Mouse (Mus musculus): Measurements from ENCODE around the gene Ubap2l. TPM values are rescaled to one million over a fixed set of nuclear protein-coding genes. Genes with fewer than 3 reads are reported as not detected.

Ubap2l gene
- total and polyA plus RNA-seq, 3 experiments: 104 to 116 (median 104) TPM

DNA sequence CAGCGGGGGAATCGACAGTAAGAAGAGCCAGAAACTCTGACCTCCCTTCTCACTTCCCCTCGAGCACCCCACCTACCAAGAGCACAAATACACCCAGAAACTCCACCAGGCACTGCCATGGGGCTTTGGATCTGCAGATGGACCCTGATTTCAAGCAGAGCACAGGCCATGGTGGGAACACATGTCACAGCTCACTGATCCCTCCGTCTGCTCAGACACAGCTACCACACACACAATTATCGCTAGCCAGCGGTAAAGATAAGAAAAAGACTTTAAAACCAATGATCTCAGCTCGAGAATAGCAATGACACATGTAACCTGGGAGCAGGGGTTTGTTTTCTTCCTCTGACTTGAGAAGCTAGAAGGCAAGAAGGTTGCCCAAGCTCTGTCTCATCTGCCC is 83.9 kb downstream of the Ubap2l start:
- no peak overlapping the region for H3K27ac ChIP-seq
- no peaks in the 10 kb centered on the region for H3K27me3 ChIP-seq (ENCODE audit: control insufficient read depth, insufficient read depth, low read length)
- 36% methylated on average over 7 of the region's 7 CpGs for WGBS
- no peaks in the 10 kb centered on the region for H3K36me3 ChIP-seq (ENCODE audit: control insufficient read depth, insufficient read depth, low read length)
- intact Hi-C loops (cut with DNase I): no loop called here
- peaks cover 1% of the 10 kb centered on the region for H3K4me1 ChIP-seq (ENCODE audit: control insufficient read depth, insufficient read depth, low read length)
- H3K79me2 ChIP-seq (replicated peaks; ENCODE audit: control insufficient read depth, insufficient read depth, low read length): no peaks in the 10 kb centered on the region
- no peak overlapping the region for H3K9ac ChIP-seq (ENCODE audit: low read depth, low read length)
- DNase-seq: no peak
- TF ChIP-seq CTCF (IDR thresholded peaks at IDR 0.05) (no peak), POLR2A (IDR thresholded peaks at IDR 0.05; ENCODE audit: insufficient read depth, low read depth, low read length) (no peak), EP300 (IDR thresholded peaks at IDR 0.05; ENCODE audit: insufficient read depth, low read depth, low read length) (no peak)
- no peak overlapping the region for H3K4me3 ChIP-seq

DNA sequence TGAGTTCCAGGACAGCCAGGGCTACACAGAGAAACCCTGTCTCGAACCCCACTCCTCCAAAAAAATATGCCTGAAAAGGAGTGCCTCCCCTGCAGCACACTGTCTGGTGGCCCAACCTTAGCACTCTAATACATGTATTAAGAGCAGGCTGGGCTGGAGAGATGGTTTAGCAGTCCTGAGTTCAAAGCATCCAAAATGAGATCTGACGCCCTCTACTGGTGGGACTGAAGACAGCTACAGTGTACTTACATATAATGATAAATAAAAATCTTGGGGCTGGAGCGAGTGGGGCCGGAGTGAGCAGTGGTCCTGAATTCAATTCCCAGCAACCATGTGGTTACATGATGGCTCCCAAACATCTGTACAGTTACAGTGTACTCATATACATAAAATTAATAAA is 85.5 kb downstream of the Ubap2l start:
- intact Hi-C loops (cut with DNase I): no loop called here
- WGBS: 70% methylated on average over 4 of the region's 4 CpGs

DNA sequence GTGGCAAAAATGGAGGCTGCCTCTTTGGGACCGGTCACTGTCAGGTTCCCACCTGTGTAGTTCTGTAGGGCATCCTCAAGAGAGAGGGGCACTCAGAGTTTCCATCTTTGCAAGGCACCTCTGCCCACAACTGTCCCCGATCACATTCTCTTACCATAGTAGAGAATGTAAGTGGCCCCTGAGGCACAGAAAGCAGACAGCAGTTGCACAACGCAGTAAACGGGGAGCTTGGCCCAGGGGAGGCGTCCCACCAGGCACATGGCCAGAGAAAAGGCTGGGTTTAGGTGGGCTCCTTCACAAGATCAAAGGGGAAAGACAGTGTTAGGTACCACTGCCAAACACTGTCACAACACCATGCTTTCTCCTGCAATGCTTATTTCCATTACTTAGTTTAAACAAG is 86.5 kb downstream of the Ubap2l start:
- Histone ChIP-seq H3K36me3 (ENCODE audit: control insufficient read depth, insufficient read depth, low read length) (no peaks in the 10 kb centered on the region), H3K27ac (no peak overlapping the region), H3K4me3 (no peak overlapping the region), H3K27me3 (ENCODE audit: control insufficient read depth, insufficient read depth, low read length) (no peaks in the 10 kb centered on the region), H3K4me1 (ENCODE audit: control insufficient read depth, insufficient read depth, low read length) (peaks cover 11% of the 10 kb centered on the region), H3K79me2 (replicated peaks; ENCODE audit: control insufficient read depth, insufficient read depth, low read length) (no peaks in the 10 kb centered on the region), H3K9ac (ENCODE audit: low read depth, low read length) (no peak overlapping the region)
- 89% methylated on average over 5 of the region's 5 CpGs for WGBS
- intact Hi-C loops (cut with DNase I): no loop called here
- DNase-seq: no peak
- TF ChIP-seq POLR2A (IDR thresholded peaks at IDR 0.05; ENCODE audit: insufficient read depth, low read depth, low read length) (no peak), CTCF (IDR thresholded peaks at IDR 0.05) (no peak), EP300 (IDR thresholded peaks at IDR 0.05; ENCODE audit: insufficient read depth, low read depth, low read length) (no peak)

More for the DNA sequence above, 85.5 kb downstream of the Ubap2l start:
- Histone ChIP-seq H3K27me3 (ENCODE audit: control insufficient read depth, insufficient read depth, low read length) (no peaks in the 10 kb centered on the region), H3K27ac (no peak overlapping the region), H3K36me3 (ENCODE audit: control insufficient read depth, insufficient read depth, low read length) (no peaks in the 10 kb centered on the region), H3K79me2 (replicated peaks; ENCODE audit: control insufficient read depth, insufficient read depth, low read length) (no peaks in the 10 kb centered on the region), H3K4me1 (ENCODE audit: control insufficient read depth, insufficient read depth, low read length) (peaks cover 3% of the 10 kb centered on the region), H3K4me3 (no peak overlapping the region), H3K9ac (ENCODE audit: low read depth, low read length) (no peak overlapping the region)
- no peak for TF ChIP-seq POLR2A (IDR thresholded peaks at IDR 0.05; ENCODE audit: insufficient read depth, low read depth, low read length)
- peak; percentile 64 for TF ChIP-seq CTCF (IDR thresholded peaks at IDR 0.05)
- no peak for TF ChIP-seq EP300 (IDR thresholded peaks at IDR 0.05; ENCODE audit: insufficient read depth, low read depth, low read length)
- DNase-seq: no peak

DNA sequence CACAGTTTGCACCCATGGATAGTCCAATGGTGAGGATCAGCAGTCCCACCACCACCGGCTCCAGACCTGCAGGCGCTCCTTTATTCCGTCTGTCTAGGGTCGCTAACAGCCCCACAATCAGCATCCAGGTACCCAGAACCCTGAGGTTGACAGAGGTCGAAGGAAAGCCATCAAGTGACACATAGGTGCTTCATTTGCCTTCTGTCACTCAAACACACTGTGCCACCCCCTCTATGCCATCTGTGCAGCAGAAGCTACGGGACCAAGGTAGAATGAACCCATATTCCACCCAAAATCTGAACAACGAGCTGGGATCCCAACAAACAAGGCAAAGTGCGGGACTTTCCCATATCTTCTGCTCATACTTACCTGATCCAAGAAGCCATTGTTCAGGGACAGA is 86.9 kb downstream of the Ubap2l start:
- Histone ChIP-seq H3K79me2 (replicated peaks; ENCODE audit: control insufficient read depth, insufficient read depth, low read length) (no peaks in the 10 kb centered on the region), H3K4me3 (no peak overlapping the region), H3K27me3 (ENCODE audit: control insufficient read depth, insufficient read depth, low read length) (no peaks in the 10 kb centered on the region), H3K36me3 (ENCODE audit: control insufficient read depth, insufficient read depth, low read length) (no peaks in the 10 kb centered on the region), H3K9ac (ENCODE audit: low read depth, low read length) (no peak overlapping the region), H3K27ac (no peak overlapping the region), H3K4me1 (ENCODE audit: control insufficient read depth, insufficient read depth, low read length) (peaks cover 12% of the 10 kb centered on the region)
- intact Hi-C loops (cut with DNase I): no loop called here
- TF ChIP-seq CTCF (IDR thresholded peaks at IDR 0.05): no peak
- TF ChIP-seq EP300 (IDR thresholded peaks at IDR 0.05; ENCODE audit: insufficient read depth, low read depth, low read length): no peak
- TF ChIP-seq POLR2A (IDR thresholded peaks at IDR 0.05; ENCODE audit: insufficient read depth, low read depth, low read length): no peak
- no peak for DNase-seq
- WGBS: 91% methylated on average over 8 of the region's 8 CpGs

DNA sequence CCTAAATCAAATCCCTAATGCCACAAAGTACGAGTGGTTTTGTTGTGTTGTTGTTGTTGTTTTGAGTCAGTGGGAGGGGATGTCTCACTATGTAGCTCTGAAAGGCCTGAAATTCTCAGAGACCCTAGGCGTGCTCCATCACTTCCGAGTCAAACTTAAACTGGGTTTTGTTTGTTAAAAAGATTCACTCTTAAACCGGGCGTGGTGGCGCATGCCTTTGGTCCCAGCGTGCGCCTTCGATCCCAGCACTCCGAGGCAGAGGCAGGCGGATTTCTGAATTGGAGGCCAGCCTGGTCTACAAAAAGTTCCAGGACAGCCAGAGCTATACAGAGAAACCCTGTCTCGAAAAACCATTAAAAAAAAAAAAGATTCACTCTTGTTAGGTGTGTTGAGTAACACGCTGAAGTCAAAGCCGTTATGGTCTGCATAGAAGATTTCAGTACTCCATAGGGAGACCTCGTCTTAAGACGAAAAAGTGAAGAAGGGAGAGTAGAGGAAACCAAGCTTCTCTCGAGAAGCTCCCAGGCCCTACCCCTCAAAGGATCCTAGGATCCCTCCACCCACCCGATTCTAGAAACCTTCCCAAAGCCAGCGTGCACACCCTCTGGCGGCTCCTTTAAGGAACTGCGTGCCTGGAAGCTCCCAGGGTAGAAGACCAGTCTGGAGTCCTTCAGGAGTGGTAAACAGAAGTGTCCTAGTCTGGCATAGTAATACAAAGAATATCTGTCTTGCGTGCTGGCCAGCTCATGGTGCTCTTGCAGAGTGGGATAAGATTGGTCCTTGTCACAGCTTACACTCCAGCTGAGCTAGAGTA is 88.3 kb downstream of the Ubap2l start:
- no peaks in the 10 kb centered on the region for H3K27me3 ChIP-seq (ENCODE audit: control insufficient read depth, insufficient read depth, low read length)
- peaks cover 17% of the 10 kb centered on the region for H3K4me1 ChIP-seq (ENCODE audit: control insufficient read depth, insufficient read depth, low read length)
- TF ChIP-seq POLR2A (IDR thresholded peaks at IDR 0.05; ENCODE audit: insufficient read depth, low read depth, low read length) (peak; percentile 23; the same call in 1 of the 2 replicates), EP300 (IDR thresholded peaks at IDR 0.05; ENCODE audit: insufficient read depth, low read depth, low read length) (0 out of 2 replicates have a peak, but pooled peaks have one; percentile 19), CTCF (IDR thresholded peaks at IDR 0.05) (peak; percentile 99)
- H3K36me3 ChIP-seq (ENCODE audit: control insufficient read depth, insufficient read depth, low read length): no peaks in the 10 kb centered on the region
- peak overlapping the region; percentile 88 for H3K9ac ChIP-seq (ENCODE audit: low read depth, low read length)
- H3K4me3 ChIP-seq: peak overlapping the region; percentile 68
- peak overlapping the region; percentile 93 for H3K27ac ChIP-seq
- no peaks in the 10 kb centered on the region for H3K79me2 ChIP-seq (replicated peaks; ENCODE audit: control insufficient read depth, insufficient read depth, low read length)
- peak; percentile 72 to 73 for DNase-seq
- 15% methylated on average over 22 of the region's 22 CpGs for WGBS
- intact Hi-C loops (cut with DNase I): loop anchor here (1.0 to 5.0 kb wide), 4 partner anchors 11 to 97 kb away; partner anchors contain the start of genes 4933434E20Rik, Hax1 and Ubap2l

DNA sequence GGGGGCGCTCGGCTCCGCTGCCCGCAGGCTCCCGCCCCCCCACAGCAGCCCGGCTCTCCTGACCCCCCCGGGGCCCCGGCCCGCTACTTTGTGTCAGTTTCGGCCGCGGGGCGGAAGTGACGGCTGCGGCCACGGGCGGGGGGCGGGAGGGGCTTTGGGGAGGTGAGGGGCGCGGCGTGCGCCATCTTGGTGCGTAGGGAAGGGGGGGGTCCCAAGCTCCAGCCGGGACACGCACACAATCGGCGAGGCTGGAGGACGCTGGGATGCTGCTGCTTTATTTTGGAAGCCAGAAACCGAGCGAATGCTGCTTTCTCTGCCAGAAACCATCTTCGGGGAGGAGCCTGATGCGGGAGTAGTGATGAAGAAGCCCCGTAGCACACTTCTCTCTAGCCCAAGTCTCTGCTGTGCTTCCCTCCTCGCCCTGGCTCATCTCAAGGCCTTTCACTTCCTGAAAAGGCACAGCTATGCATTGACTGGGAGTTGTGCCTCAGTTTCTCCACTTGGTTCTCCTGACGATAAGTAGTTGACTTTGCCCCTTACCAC is 89.1 kb downstream of the Ubap2l start, which contains the start of gene Atp8b2:
TSS of gene Atp8b2 (minus strand) at position 288 of the 543 bp plus-strand sequence.
- Histone ChIP-seq H3K79me2 (replicated peaks; ENCODE audit: control insufficient read depth, insufficient read depth, low read length) (no peaks in the 10 kb centered on the region), H3K27me3 (ENCODE audit: control insufficient read depth, insufficient read depth, low read length) (no peaks in the 10 kb centered on the region), H3K27ac (peak within 1 kb of the TSS; percentile 93), H3K4me1 (ENCODE audit: control insufficient read depth, insufficient read depth, low read length) (peaks cover 19% of the 10 kb centered on the region), H3K4me3 (peak within 1 kb of the TSS; percentile 68), H3K36me3 (ENCODE audit: control insufficient read depth, insufficient read depth, low read length) (no peaks in the 10 kb centered on the region), H3K9ac (ENCODE audit: low read depth, low read length) (peak within 1 kb of the TSS; percentile 88)
- intact Hi-C loops (cut with DNase I): loop anchor here (2.0 to 5.0 kb wide), 3 partner anchors 36 to 96 kb away; partner anchors contain the start of genes 4933434E20Rik, Hax1 and Ubap2l
- 1% methylated on average over 34 of the region's 35 CpGs for WGBS
- TF ChIP-seq POLR2A (IDR thresholded peaks at IDR 0.05; ENCODE audit: insufficient read depth, low read depth, low read length) (peak; percentile 78), CTCF (IDR thresholded peaks at IDR 0.05) (no peak)
- DNase-seq: peak; percentile 77 to 80

Measured in heart, adult 2 months (tissue).